Mouse (Mus musculus): ENCODE data around the gene Ly6g5c.

Gene Ly6g5c

DNA sequence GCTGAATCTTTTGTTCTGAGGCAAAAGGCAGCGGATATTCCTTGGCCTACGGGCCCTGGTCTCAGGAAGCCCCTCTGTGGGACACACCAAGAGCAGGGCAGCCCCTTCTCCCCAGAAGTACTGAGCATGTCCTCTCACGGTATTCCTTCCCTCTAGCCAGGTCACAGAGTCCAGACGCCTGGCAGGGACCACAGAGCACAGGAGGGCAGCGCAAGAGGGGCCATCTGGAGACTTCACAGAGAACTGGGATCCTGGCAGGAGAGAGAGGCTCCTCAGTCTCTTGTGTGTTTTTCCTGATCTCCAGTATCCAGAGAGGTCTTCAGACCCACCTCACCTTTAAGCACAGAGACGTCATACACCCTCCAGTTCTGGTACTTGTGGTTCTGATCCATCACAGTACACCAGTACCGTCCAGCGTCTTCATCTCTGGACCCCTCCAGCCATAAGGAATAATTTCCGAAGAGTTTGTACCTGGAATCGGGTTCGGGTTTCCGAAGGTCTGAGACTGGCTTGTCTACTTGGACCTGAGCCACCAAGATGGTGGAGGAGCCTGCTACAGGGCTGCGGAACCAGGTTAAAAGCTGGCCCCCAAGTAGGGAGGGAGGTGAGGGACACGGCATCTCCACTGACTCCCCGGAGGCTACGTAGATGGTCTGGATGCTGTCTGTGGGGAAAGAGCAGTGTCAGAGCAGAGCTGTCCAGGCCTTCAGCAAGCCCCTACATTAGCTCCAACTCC, 25.1 kb upstream of the Ly6g5c start:
- peak; percentile 86 for DNase-seq

GRCm38 (mm10) chr17:35083929-35084497, 24.1 kb upstream of the Ly6g5c start:
- DNase-seq = no peak

DNA sequence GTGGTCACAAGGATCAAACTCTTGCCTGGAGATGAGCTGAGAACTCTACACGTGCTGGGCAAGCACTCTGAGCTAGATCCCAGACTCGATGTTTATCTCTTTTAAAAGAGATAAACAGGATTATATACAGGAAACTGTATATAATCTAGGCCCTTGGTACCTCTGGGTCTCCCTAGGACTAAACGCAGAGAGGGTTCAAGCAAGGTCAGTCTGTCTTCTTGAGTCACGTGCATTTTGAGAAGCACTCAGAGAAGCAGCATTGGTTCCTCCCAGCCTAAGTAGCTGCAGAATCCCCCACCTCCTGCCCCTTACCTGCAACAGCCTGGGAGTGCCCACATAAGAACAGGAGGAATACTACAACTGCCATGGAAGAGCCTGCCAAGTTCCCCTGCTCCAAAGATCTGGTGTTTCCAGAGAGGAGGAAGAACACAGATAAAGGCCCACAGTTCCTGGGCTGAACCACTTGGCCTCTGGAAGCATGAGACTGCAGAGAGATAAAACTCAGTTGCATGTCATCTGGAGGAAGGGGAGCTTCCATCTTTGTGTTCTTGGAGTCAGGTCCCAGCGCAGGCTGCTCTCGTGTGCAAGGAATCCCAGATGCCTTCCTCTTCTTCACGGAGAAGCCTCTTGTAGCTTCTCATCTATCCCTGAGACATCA, 22.7 kb upstream of the Ly6g5c start, which contains the start of gene Ly6g6f:
Gene Ly6g6f (minus strand): TSS at position 403 of the 658 bp plus-strand sequence.
- DNase-seq = no peak

- no peak for DNase-seq
These were observed 19.9 kb upstream of the Ly6g5c start for GRCm38 (mm10) chr17:35088151-35088550.

DNA sequence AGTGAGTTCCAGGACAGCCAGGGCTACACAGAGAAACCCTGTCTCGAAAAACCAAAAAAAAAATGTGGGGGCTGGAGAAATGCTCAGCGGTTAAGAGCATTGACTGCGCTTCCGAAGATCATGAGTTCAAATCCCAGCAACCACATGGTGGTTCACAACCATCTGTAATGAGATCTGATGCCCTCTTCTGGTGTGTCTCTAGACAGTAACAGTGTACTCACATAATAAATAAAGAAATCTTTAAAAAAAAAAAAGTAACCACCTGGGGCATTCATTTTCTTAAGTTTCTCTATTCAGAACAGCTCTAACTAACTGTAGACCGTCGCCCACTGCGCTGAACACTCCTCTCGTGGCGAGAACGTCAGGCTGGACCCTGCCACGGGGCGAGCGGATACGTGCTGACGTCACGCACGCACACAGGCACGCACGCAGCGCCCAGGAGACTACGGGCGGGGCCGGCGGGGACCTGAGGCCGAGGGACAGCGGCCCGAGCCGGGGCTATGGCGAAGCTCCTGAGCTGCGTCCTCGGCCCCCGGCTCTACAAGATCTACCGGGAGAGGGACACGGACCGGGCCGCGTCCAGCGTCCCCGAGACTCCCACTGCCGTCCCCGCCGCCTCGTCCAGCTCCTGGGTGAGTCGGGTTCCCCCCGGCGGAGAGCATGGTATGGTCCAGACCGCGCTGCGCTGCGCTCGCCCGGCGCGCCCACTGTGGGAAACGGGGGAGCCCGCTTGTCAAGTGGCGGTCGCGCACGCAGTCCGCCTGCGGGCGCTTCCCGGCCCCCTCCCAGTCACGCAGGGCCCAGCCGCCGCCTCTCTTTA, 19.0 kb upstream of the Ly6g5c start, which contains the start of gene Abhd16a:
Gene Abhd16a (plus strand): TSS at position 439 of the 820 bp plus-strand sequence.
- DNase-seq = peak; percentile 96

DNA sequence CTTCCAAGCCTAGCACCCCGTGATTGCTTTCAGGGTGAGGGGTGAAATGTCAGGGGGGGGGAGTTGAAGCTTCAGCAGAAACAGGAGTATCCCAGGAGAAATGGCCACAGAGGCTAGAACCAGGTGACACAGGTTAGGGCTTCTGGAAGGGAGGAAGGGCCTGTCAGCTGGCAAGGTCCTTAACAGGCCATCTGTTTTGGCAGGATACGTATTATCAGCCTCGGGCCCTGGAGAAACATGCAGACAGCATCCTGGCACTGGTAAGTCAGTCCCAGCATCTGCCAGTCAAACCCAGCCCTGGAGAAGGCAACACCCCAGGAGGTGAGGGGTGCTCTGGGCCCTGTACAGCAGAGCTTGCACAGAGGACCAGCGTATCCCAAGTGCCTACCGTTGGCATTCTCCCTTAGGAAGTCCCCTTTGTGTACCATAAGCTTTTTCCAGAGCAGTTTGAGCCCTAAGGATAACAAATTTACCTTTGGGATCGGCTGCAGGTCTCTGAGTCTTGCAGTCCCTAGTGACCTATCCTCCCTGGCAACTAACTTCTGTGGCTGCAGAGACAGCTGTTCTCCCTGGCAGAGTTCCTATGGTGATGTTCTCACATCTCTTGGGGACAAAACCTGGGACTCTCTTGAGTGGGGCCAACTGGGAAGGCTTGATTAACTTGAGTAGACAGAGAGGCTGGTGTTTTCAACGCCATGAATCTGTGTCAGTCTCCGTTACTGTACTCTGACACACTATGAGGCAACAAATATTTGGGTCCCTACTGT, 17.7 kb upstream of the Ly6g5c start:
- peak; percentile 96 for DNase-seq

GRCm38 (mm10) chr17:35092403-35093198, 15.5 kb upstream of the Ly6g5c start:
- no peak for DNase-seq

DNA sequence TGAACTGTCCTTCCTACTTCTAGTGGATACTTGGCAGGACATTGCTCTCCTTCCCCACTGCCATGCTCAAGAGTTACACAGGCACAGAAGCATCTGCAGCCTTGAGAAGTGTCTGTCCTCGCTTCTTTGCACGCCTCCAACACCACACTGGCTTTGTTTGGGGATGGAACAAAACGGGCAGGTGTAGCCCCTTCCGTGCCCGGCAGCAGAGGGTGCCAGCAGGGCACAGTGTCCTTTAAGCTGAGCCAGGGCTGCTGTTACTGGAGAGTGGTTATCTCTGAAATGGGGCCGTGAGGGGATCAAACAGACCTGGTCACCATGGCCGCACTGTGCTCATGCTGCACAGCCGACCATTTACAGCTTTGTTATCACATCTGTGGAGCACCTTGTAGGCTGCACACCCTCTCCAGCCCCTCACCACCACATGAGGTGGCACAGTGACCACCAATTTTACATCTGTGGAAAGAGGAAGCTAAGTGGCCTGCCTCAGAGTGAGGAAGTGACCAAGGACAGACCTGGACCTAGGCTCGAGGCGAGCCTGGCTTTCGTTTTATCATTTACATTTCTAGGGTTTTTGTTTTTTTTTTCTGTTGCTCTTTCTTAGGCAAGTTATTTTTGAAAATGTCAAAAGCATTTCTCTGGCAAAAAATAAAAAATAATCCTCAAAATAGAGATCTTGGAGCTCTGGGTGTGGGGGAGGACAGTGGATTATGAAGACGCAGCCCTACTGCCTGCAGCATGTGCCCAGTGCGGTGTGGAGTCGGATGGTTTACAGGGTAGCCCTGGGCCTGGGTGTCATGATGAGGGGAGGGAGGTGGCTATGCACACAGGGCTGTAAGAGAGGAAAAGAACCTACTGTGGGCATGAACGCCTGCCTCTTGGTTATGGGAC, 13.4 kb upstream of the Ly6g5c start:
- DNase-seq = no peak

- peak; percentile 68 for DNase-seq
These were observed 11.5 kb upstream of the Ly6g5c start for GRCm38 (mm10) chr17:35096597-35096996.

DNA sequence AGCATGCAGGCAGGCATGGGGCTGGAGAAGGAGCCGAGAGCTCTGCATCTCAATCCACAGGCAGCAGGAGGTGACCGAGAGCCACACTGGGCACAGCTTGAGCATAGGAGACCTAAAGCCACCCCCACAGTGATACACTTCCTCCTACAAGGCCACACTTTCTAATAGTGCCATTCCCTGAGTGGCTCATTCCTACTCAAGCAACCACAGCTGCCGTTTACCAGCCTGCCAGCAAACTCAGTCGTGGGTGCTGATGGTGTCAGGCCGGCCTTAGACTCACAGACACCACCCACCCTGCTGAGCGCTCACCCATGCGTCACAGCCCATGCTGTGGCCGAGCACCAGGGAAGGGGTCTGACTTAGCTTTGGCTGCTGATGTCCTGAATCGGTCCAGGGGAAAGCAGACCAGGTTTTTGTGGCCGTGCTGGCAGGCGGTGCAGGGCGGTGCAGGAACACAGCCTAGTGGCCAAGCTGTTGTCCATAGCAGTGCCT, 10.9 kb upstream of the Ly6g5c start:
- DNase-seq = peak; percentile 76

- DNase-seq = no peak
These were observed 7.8 kb upstream of the Ly6g5c start for GRCm38 (mm10) chr17:35100196-35100765.

DNA sequence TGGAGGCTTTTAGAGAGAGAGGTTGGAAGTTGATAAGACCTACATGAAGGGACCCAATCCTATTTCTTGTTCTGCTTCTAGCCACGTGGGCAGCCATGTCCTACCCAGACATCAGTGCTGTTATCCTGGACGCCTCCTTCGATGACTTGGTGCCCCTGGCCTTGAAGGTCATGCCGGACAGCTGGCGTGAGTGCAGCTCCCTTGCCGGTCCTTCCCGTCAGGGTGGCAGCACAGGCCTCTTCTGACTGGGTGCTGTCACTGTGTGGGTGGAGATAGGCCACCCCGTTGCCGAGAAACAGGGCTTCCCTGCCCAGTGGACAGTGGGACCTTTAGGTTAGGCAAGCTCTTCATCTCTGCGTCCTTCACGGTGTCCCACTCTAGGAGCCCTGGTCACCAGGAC, 6.9 kb upstream of the Ly6g5c start:
- no peak for DNase-seq

GRCm38 (mm10) chr17:35102299-35102698, 5.8 kb upstream of the Ly6g5c start:
- no peak for DNase-seq

DNA sequence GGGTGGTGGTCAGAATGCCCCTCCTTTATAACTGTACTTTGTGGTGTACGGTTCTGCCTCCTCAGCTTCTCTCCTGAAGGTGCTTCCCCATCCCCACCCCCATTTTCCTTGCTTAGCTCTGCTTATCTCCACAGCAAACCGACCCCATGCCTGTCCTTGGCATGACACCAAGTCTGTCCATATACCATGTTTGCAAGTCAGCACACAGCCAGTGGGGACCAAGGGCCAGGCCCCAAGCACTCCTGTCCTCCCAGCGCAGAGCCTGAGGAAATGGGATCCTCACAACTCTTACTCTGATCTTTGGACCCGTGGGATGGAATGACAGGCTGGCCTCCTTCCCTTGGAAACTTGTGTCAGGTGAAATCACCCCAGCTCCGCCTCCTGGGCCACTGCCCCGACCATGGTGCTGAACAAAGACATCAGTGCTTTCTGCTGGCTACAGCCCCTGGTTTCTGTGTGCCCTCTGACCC, 4.8 kb upstream of the Ly6g5c start:
- DNase-seq = no peak

DNA sequence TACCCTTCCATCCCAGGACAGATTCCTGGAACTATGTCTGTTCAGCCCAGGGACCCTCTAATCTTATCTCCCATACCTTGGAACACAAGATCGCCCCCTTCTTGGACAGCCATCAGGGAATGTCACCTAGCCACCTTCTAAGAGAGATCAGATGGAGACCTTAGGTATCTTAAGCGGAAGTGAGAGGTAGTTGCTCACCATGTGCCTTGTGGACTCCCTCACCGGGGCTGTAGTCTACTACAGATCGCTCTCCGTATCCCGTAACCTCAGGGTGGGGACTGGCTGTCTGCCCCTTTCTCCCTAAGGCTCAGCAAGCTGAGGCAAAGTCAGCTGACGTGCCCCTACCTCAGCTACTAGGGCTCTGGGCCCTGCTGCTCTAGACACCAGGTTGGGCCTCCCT, 4.0 kb upstream of the Ly6g5c start:
- DNase-seq = no peak

GRCm38 (mm10) chr17:35104754-35105153, 3.3 kb upstream of the Ly6g5c start:
- no peak for DNase-seq

GRCm38 (mm10) chr17:35105740-35106389, 2.2 kb upstream of the Ly6g5c start:
- DNase-seq = peak; percentile 78

GRCm38 (mm10) chr17:35106522-35106921, 1.6 kb upstream of the Ly6g5c start:
- DNase-seq = no peak

GRCm38 (mm10) chr17:35111774-35112173, 3.7 kb downstream of the Ly6g5c start:
- no peak for DNase-seq
